ENCODE assay signal across 16 mouse cellular contexts in the genomic region with DNA sequence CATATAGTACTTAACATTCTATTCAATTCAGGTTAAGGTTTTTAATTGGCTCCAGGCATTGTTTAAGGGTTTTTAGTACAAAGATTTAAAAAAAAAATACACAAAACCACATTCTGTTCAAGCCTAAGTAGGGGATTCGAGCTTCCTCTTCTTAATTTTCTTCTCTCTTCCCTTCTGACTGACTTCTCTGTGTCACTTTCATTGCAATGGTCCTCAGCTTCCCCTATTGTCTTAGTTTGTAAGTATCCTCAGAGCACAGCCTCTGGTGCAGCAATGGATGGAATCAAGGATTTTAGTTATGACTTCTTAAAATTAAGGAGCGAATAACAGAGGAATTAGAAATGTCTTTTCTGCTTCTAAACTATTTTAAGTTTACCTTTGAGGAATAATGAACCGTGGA. TPM values are rescaled to one million over a fixed set of nuclear protein-coding genes. Genes with fewer than 3 reads are reported as not detected.
DNase-seq lines count a peak whose midpoint lies in the region; ATAC-seq lines count a peak whose summit lies in the region.
"Had no signal": no experiment of that assay in that cellular context is flagged by ENCODE, and none has a peak within 500 bp of the region (broad histone marks: within the 10 kb centered on the region; RNA-seq: fewer than 3 reads in every experiment).

No protein-coding gene starts in this region.

- WGBS in heart, embryonic 16.5 days = 70% methylated on average over 3 of the region's 3 CpGs
- 62% methylated on average over 3 of the region's 3 CpGs for WGBS in lung, embryonic 15.5 days

- no peak overlapping the region for H3K9ac ChIP-seq in heart, embryonic 16.5 days (ENCODE audit: low read length)
- no peak overlapping the region for H3K9ac ChIP-seq in lung, embryonic 15.5 days
- H3K9ac ChIP-seq: midbrain, embryonic 12.5 days had no signal

- no peaks in the 10 kb centered on the region for H3K27me3 ChIP-seq in heart, embryonic 16.5 days (ENCODE audit: control insufficient read depth, insufficient read depth, low read length)
- H3K27me3 ChIP-seq in lung, embryonic 15.5 days = no peaks in the 10 kb centered on the region
- H3K27me3 ChIP-seq in splenic B cell, adult 2 months (ENCODE audit: control insufficient read depth, insufficient read depth, low read length, poor library complexity, severe bottlenecking) = no peaks in the 10 kb centered on the region; the same call in 1 of the 2 replicates
- H3K27me3 ChIP-seq: midbrain, embryonic 12.5 days had no signal

- H3K4me3 ChIP-seq in heart, embryonic 16.5 days (ENCODE audit: low read length) = no peak overlapping the region
- H3K4me3 ChIP-seq in lung, embryonic 15.5 days = no peak overlapping the region

- no peak for DNase-seq in heart, adult 18-20 months
- no peak for DNase-seq in lung, postnatal 36 days
- DNase-seq in splenic B cell, adult 2 months (ENCODE audit: low read depth, low spot score) = peak; percentile 45
- no peak for DNase-seq in urinary bladder, adult 18-20 months (ENCODE audit: low spot score in 2 of 2)
- DNase-seq: cerebellum, postnatal 10 days; gastrocnemius, postnatal 14 days; heart, postnatal 14 days; kidney, postnatal 10 days; lung, postnatal 10 days; right cerebral cortex, postnatal 25 days had no signal

- H3K9me3 ChIP-seq in heart, embryonic 16.5 days (replicated peaks; ENCODE audit: control insufficient read depth, low read length) = no peaks in the 10 kb centered on the region
- no peaks in the 10 kb centered on the region for H3K9me3 ChIP-seq in lung, embryonic 15.5 days
- H3K9me3 ChIP-seq: liver, embryonic 12.5 days; midbrain, embryonic 12.5 days had no signal

- no peaks in the 10 kb centered on the region for H3K36me3 ChIP-seq in heart, embryonic 16.5 days (ENCODE audit: control insufficient read depth, insufficient read depth)
- H3K36me3 ChIP-seq in lung, embryonic 15.5 days = no peaks in the 10 kb centered on the region
- no peaks in the 10 kb centered on the region for H3K36me3 ChIP-seq in splenic B cell, adult 2 months (ENCODE audit: control insufficient read depth, insufficient read depth, low read length, poor library complexity, severe bottlenecking)
- H3K36me3 ChIP-seq: liver, embryonic 12.5 days; midbrain, embryonic 12.5 days had no signal

- peak overlapping the region; percentile 95; the same call in 1 of the 2 replicates for H3K27ac ChIP-seq in heart, embryonic 16.5 days (ENCODE audit: low read length)
- peak overlapping the region; percentile 99; the same call in 1 of the 2 replicates for H3K27ac ChIP-seq in lung, embryonic 15.5 days

- H3K4me2 ChIP-seq in heart, embryonic 16.5 days (ENCODE audit: low read depth, low read length) = no peak overlapping the region; the same call in 1 of the 2 replicates
- peak overlapping the region; percentile 79 for H3K4me2 ChIP-seq in lung, embryonic 15.5 days

- no peak for ATAC-seq in heart, embryonic 16.5 days (replicated peaks; ENCODE audit: extremely low read depth, insufficient read depth, low FRiP score)
- ATAC-seq in lung, embryonic 15.5 days (ENCODE audit: borderline replicate concordance, extremely low read depth, low FRiP score, low TSS enrichment) = no peak
- peak; percentile 50; the same call in 1 of the 2 replicates for ATAC-seq in common myeloid progenitor, adult 5-6 weeks (replicated peaks; ENCODE audit: low read depth, poor library complexity, severe bottlenecking)
- ATAC-seq: intestine, postnatal 0 days; liver, embryonic 12.5 days had no signal

- H3K4me1 ChIP-seq in heart, embryonic 16.5 days (ENCODE audit: control insufficient read depth, insufficient read depth, low read length) = no peaks in the 10 kb centered on the region; the same call in 1 of the 2 replicates
- H3K4me1 ChIP-seq in lung, embryonic 15.5 days = peaks cover 15% of the 10 kb centered on the region; the same call in 1 of the 2 replicates

RNA-seq across cellular contexts. Expression of a gene that starts 1.6 kb away (rescaled TPM):
- polyA plus RNA-seq in heart, embryonic 16.5 days (2015; fragmentation: Nextera tagmentation; extraction: Ambion mirVana) = 29.4 and 32.7 TPM in 2 replicates
- total RNA-seq in heart, adult 18-20 months (2021) = 10 to 100 TPM; 71.7 to 77.4 TPM
- polyA plus RNA-seq in lung, embryonic 15.5 days (2015; fragmentation: Nextera tagmentation; extraction: Ambion mirVana) = 42.3 and 46.8 TPM in 2 replicates
- total RNA-seq in common myeloid progenitor, adult 5-6 weeks (2017) = 18.9 and 24.0 TPM in 2 replicates
